Mouse (Mus musculus) cerebellum, adult 9-11 months (tissue): ENCODE data around the gene Bmpr1a.
"Not testable (repeated sequence)": the region's sequence is repeated elsewhere in the genome, so short reads cannot be mapped to it uniquely, and the experiment has no call there.

Experiments used
- DNase-seq: peaks from one replicate; pipeline ENCODE4 v3.0.0; 2022

Bmpr1a gene

GRCm38 (mm10) chr14:34378560-34379331, 124.4 kb downstream of the Bmpr1a start:
- DNase-seq, result no peak

GRCm38 (mm10) chr14:34377121-34377520, 126.0 kb downstream of the Bmpr1a start:
- DNase-seq, result no peak

GRCm38 (mm10) chr14:34375941-34376340, 127.2 kb downstream of the Bmpr1a start:
- no peak for DNase-seq

- DNase-seq, result no peak
Measured at GRCm38 (mm10) chr14:34375415-34375904, 127.7 kb downstream of the Bmpr1a start, which contains the start of gene Mmrn2. TSS of gene Mmrn2 (plus strand) at chr14:34375465.

- DNase-seq, result no peak
Measured at GRCm38 (mm10) chr14:34374577-34374976, 128.6 kb downstream of the Bmpr1a start, which contains the start of gene Sncg. TSS of gene Sncg (minus strand) at chr14:34374789.

- no peak for DNase-seq
Measured at GRCm38 (mm10) chr14:34373581-34373980, 129.6 kb downstream of the Bmpr1a start.

GRCm38 (mm10) chr14:34372646-34373045, 130.5 kb downstream of the Bmpr1a start:
- no peak for DNase-seq

- no peak for DNase-seq
Measured at GRCm38 (mm10) chr14:34371763-34372162, 131.4 kb downstream of the Bmpr1a start.

- DNase-seq, result no peak
Measured at GRCm38 (mm10) chr14:34370921-34371320, 132.2 kb downstream of the Bmpr1a start.

GRCm38 (mm10) chr14:34370203-34370602, 132.9 kb downstream of the Bmpr1a start:
- DNase-seq, result no peak

GRCm38 (mm10) chr14:34365147-34365507, 138.0 kb downstream of the Bmpr1a start:
- DNase-seq, result peak; percentile 23

GRCm38 (mm10) chr14:34364254-34365146, 138.6 kb downstream of the Bmpr1a start:
- DNase-seq, result not testable (repeated sequence)

- DNase-seq, result peak; percentile 70
Measured at GRCm38 (mm10) chr14:34363490-34364253, 139.5 kb downstream of the Bmpr1a start.

- DNase-seq, result peak; percentile 87
Measured at GRCm38 (mm10) chr14:34362726-34363445, 140.3 kb downstream of the Bmpr1a start.

- DNase-seq, result no peak
Measured at GRCm38 (mm10) chr14:34362135-34362534, 141.0 kb downstream of the Bmpr1a start.
